Mouse (Mus musculus) erythroblast, embryonic 14.5 days (primary cell): ENCODE results near the gene Mtus2. TPM values are rescaled to one million over a fixed set of nuclear protein-coding genes. Genes with fewer than 3 reads are reported as not detected.

Source experiments
- H3K27me3 ChIP-seq: 2 replicates; pipeline ENCODE4 v1.6.1; 2012; ENCODE audit warnings: inconsistent platforms; ENCODE audit not compliant: control insufficient read depth
- H3K36me3 ChIP-seq: 2 replicates; pipeline ENCODE4 v1.6.1; 2012; ENCODE audit warnings: mild to moderate bottlenecking, inconsistent platforms; ENCODE audit not compliant: control insufficient read depth
- H3K4me1 ChIP-seq: 2 replicates; pipeline ENCODE4 v1.6.1; 2012; ENCODE audit warnings: inconsistent platforms; ENCODE audit not compliant: control insufficient read depth
- H3K4me3 ChIP-seq: replicated peaks from 2 replicates; pipeline ENCODE3; 2012; ENCODE audit warnings: moderate library complexity, mild to moderate bottlenecking, inconsistent platforms
- H3K9me3 ChIP-seq: 2 replicates; pipeline ENCODE4 v1.6.1; 2012; ENCODE audit warnings: low read length, inconsistent platforms, mixed read lengths; ENCODE audit not compliant: control insufficient read depth
- GATA1 ChIP-seq: IDR thresholded peaks from 2 replicates; pipeline ENCODE4 v1.6.1; 2012; ENCODE audit warnings: low read length, inconsistent platforms, mixed read lengths
- TAL1 ChIP-seq: IDR thresholded peaks from 3 replicates; pipeline ENCODE4 v1.6.1; 2012; ENCODE audit warnings: low read length, inconsistent platforms, mixed read lengths
- polyA plus RNA-seq: library from polyadenylated mRNA; stranded (reverse); fragments of >175 nt; gene quantifications from 2 replicates; pipeline ENCODE4 v1.2.3, GENCODE M21; 2012

Gene Mtus2
- not detected in 2 replicates for polyA plus RNA-seq

- peak within 1 kb of the TSS; percentile 20 for H3K4me3 ChIP-seq
- H3K27me3 ChIP-seq, result peaks cover 40% of the 10 kb centered on the region
- no peaks in the 10 kb centered on the region for H3K9me3 ChIP-seq
These were observed at the start of gene Mtus2 for GRCm38 (mm10) chr5:147956821-147957564. Gene Mtus2, plus strand, starts transcription at chr5:147957320.

GRCm38 (mm10) chr5:147907851-147908250 lies 49.3 kb upstream of the Mtus2 start:
- no peaks in the 10 kb centered on the region for H3K27me3 ChIP-seq
- peaks cover 5% of the 10 kb centered on the region; the same call in 1 of the 2 replicates for H3K9me3 ChIP-seq
- H3K4me3 ChIP-seq, result no peak overlapping the region
- no peaks in the 10 kb centered on the region for H3K4me1 ChIP-seq
- H3K36me3 ChIP-seq, result no peaks in the 10 kb centered on the region
- TF ChIP-seq GATA1, result no peak
- TF ChIP-seq TAL1, result no peak

More at GRCm38 (mm10) chr5:147956821-147957564, at the start of gene Mtus2:
- Histone ChIP-seq H3K4me1 (peaks cover 3% of the 10 kb centered on the region; the same call in 1 of the 2 replicates), H3K36me3 (no peaks in the 10 kb centered on the region)
- TF ChIP-seq GATA1, result no peak
- no peak for TF ChIP-seq TAL1

- Histone ChIP-seq H3K36me3 (no peaks in the 10 kb centered on the region), H3K27me3 (no peaks in the 10 kb centered on the region), H3K4me3 (no peak overlapping the region), H3K9me3 (peaks cover 5% of the 10 kb centered on the region; the same call in 1 of the 2 replicates), H3K4me1 (no peaks in the 10 kb centered on the region)
- TF ChIP-seq GATA1, result no peak
- TF ChIP-seq TAL1, result no peak
These were observed 46.2 kb upstream of the Mtus2 start for GRCm38 (mm10) chr5:147910807-147911509.

- TF ChIP-seq GATA1 (no peak), TAL1 (no peak)
- Histone ChIP-seq H3K36me3 (no peaks in the 10 kb centered on the region), H3K4me3 (no peak overlapping the region), H3K27me3 (no peaks in the 10 kb centered on the region), H3K9me3 (peaks cover 5% of the 10 kb centered on the region; the same call in 1 of the 2 replicates), H3K4me1 (no peaks in the 10 kb centered on the region)
These were observed 45.4 kb upstream of the Mtus2 start for GRCm38 (mm10) chr5:147911744-147912143.

GRCm38 (mm10) chr5:147913241-147913842 lies 43.8 kb upstream of the Mtus2 start:
- no peaks in the 10 kb centered on the region for H3K4me1 ChIP-seq

GRCm38 (mm10) chr5:147915038-147915566 lies 42.0 kb upstream of the Mtus2 start:
- TF ChIP-seq GATA1 (no peak), TAL1 (no peak)
- no peaks in the 10 kb centered on the region for H3K36me3 ChIP-seq
- peaks cover 5% of the 10 kb centered on the region; the same call in 1 of the 2 replicates for H3K9me3 ChIP-seq
- H3K27me3 ChIP-seq, result no peaks in the 10 kb centered on the region
- H3K4me3 ChIP-seq, result no peak overlapping the region
- no peaks in the 10 kb centered on the region for H3K4me1 ChIP-seq

More at GRCm38 (mm10) chr5:147913241-147913842, 43.8 kb upstream of the Mtus2 start:
- no peaks in the 10 kb centered on the region for H3K27me3 ChIP-seq
- H3K4me3 ChIP-seq, result no peak overlapping the region
- no peaks in the 10 kb centered on the region for H3K36me3 ChIP-seq
- TF ChIP-seq TAL1, result no peak
- TF ChIP-seq GATA1, result no peak
- peaks cover 5% of the 10 kb centered on the region; the same call in 1 of the 2 replicates for H3K9me3 ChIP-seq

- H3K27me3 ChIP-seq, result no peaks in the 10 kb centered on the region
- H3K4me3 ChIP-seq, result no peak overlapping the region
- no peaks in the 10 kb centered on the region for H3K36me3 ChIP-seq
- no peaks in the 10 kb centered on the region; the same call in 1 of the 2 replicates for H3K9me3 ChIP-seq
- no peaks in the 10 kb centered on the region for H3K4me1 ChIP-seq
- no peak for TF ChIP-seq TAL1
- no peak for TF ChIP-seq GATA1
These were observed 40.9 kb upstream of the Mtus2 start for GRCm38 (mm10) chr5:147916171-147916570.

GRCm38 (mm10) chr5:147918044-147918846 lies 38.9 kb upstream of the Mtus2 start:
- no peak overlapping the region for H3K4me3 ChIP-seq

More at GRCm38 (mm10) chr5:147918044-147918846, 38.9 kb upstream of the Mtus2 start:
- Histone ChIP-seq H3K27me3 (no peaks in the 10 kb centered on the region), H3K36me3 (no peaks in the 10 kb centered on the region), H3K4me1 (no peaks in the 10 kb centered on the region), H3K9me3 (no peaks in the 10 kb centered on the region)
- no peak for TF ChIP-seq GATA1
- TF ChIP-seq TAL1, result no peak
